Mouse (Mus musculus): ENCODE results near the gene Arl5a.

The Arl5a gene

GRCm38 (mm10) chr2:52361086-52361485 lies 63.6 kb downstream of the Arl5a start:
- DNase-seq (ENCODE audit: low spot score), result no peak

DNA sequence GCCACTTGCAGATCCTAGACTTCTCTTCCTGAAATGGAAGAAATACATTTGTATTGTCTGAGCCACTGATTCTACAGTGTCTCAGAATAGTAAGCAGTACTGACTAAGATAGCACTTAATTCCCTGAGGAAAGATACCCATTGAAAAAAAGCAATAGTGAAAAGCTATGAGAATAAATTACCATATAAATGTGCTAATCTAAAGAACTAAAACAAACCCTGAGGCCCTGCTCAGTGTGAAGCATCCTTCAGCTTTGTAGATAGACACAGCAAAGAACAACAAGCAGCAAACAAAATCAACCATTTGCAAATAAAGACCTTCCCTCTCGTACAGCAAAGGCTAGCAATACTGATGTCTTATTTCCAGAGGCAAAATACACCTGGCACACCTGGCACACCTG lies 65.0 kb downstream of the Arl5a start:
- no peak for DNase-seq (ENCODE audit: low spot score)

- DNase-seq (ENCODE audit: low spot score), result no peak
Observed at GRCm38 (mm10) chr2:52358156-52358555, 66.5 kb downstream of the Arl5a start.

DNA sequence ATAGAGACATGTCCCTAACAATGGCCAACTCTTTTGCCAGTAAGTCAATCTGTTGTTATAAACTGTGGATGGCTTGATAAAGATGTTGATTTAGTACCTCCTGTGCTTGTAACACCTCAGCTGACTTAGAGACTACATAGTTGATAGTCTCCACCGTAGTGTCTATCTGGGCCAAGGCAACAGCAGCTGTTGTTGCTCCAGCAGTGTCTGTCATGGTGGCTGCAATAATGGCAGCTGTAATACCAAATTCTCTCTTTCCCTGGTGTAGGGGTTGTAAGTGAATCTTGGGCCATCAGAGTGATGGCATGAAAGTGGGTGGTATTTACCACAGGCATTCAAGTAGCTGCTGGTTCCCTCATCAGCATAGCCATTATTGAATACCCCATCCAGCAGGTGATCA lies 73.7 kb downstream of the Arl5a start:
- no peak for DNase-seq (ENCODE audit: low spot score)

Measured in yolk sac, embryonic 10.5 days (tissue).